Comparison of ENCODE assay signal across 24 mouse cellular contexts in the genomic region with DNA sequence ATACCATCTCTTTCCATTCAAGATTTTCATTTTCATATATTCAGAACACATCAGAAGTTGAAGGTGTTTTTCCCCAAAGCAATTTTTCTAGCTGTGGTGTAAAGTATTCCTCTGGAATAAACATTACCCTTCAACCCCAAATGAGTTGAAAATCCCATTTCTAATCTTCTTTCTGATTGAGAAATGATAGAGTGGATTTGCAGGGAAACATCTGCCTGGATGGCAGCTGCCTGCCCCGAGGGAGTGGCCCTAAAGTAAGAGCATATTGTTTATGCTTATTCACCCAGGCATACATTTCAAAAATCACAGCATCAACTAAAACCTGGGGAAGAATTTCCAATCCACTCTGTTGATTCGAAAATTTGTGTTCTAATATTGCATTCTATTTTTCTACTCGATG. TPM values are rescaled to one million over a fixed set of nuclear protein-coding genes. Genes with fewer than 3 reads are reported as not detected.
"Had no signal": no experiment of that assay in that cellular context is flagged by ENCODE, and none has a peak within 500 bp of the region (broad histone marks: within the 10 kb centered on the region; RNA-seq: fewer than 3 reads in every experiment).

No protein-coding gene starts in this region.

- H3K4me3 ChIP-seq: liver, embryonic 12.5 days; lung, embryonic 15.5 days; megakaryocyte, embryonic 14.5 days; midbrain, embryonic 13.5 days; midbrain, embryonic 15.5 days; neural tube, embryonic 12.5 days; stomach, embryonic 15.5 days had no signal

- H3K36me3 ChIP-seq: liver, embryonic 12.5 days; lung, embryonic 15.5 days; midbrain, embryonic 13.5 days; midbrain, embryonic 15.5 days; neural tube, embryonic 12.5 days; stomach, embryonic 15.5 days had no signal

- DNase-seq: right cerebral cortex, postnatal 14 days; thymus, adult 2 months; thymus, postnatal 25 days; thymus, postnatal 4 days had no signal

- H3K9ac ChIP-seq: liver, embryonic 12.5 days; liver, embryonic 14.5 days; lung, embryonic 15.5 days; midbrain, embryonic 13.5 days; midbrain, embryonic 15.5 days; neural tube, embryonic 12.5 days; stomach, embryonic 15.5 days had no signal

- H3K9me3 ChIP-seq: liver, embryonic 12.5 days; lung, embryonic 15.5 days; midbrain, embryonic 13.5 days; midbrain, embryonic 15.5 days; neural tube, embryonic 12.5 days; stomach, embryonic 15.5 days had no signal

- H3K27ac ChIP-seq: liver, embryonic 12.5 days; liver, embryonic 14.5 days; macrophage; midbrain, embryonic 13.5 days; midbrain, embryonic 15.5 days; neural tube, embryonic 12.5 days; stomach, embryonic 15.5 days; stomach, postnatal 0 days had no signal

- H3K4me1 ChIP-seq: neural tube, embryonic 12.5 days had no signal

- H3K27me3 ChIP-seq: liver, embryonic 12.5 days; lung, embryonic 15.5 days; midbrain, embryonic 13.5 days; midbrain, embryonic 15.5 days; neural tube, embryonic 12.5 days; stomach, embryonic 15.5 days had no signal

- ATAC-seq: liver, embryonic 12.5 days; midbrain, embryonic 13.5 days; midbrain, embryonic 15.5 days had no signal

- H3K4me2 ChIP-seq: liver, embryonic 12.5 days; lung, embryonic 15.5 days; midbrain, embryonic 11.5 days; midbrain, embryonic 13.5 days; midbrain, embryonic 15.5 days; neural tube, embryonic 12.5 days; stomach, embryonic 15.5 days had no signal

RNA-seq across cellular contexts. Expression of a gene that starts 52.3 kb away (rescaled TPM):
- total RNA-seq: liver, adult 2 months; megakaryocyte progenitor cell, adult 5-6 weeks; midbrain, postnatal 0 days; monocyte, adult 5-6 weeks; neutrophil, adult 5-6 weeks had no signal
- polyA plus RNA-seq: liver, adult 2 months; liver, embryonic 12.5 days; liver, embryonic 14.5 days; liver, embryonic 16.5 days; macrophage; midbrain, embryonic 11.5 days; midbrain, embryonic 13.5 days; midbrain, embryonic 15.5 days; neural tube, embryonic 12.5 days; neural tube, embryonic 14.5 days; spleen, adult 2 months; thymus, adult 2 months; urinary bladder, adult 2 months had no signal
